Mouse (Mus musculus) R1 (cell line): ENCODE measurements at regions not wholly inside any gene's neighbourhood (a gene's known extent, or its start where the extent isn't known, plus 50 kb on each side); places are given as distances from the start of the nearest gene placed in this dataset.

ENCODE experiments used
- DNase-seq: peaks from one replicate; pipeline ENCODE4 v3.0.0-alpha.2; 2018; ENCODE audit warnings: low read depth, low spot score

- DNase-seq = peak; percentile 49
Measured at GRCm38 (mm10) chr7:70576112-70576910, 209.8 kb upstream of the Nr2f2 start.

DNA sequence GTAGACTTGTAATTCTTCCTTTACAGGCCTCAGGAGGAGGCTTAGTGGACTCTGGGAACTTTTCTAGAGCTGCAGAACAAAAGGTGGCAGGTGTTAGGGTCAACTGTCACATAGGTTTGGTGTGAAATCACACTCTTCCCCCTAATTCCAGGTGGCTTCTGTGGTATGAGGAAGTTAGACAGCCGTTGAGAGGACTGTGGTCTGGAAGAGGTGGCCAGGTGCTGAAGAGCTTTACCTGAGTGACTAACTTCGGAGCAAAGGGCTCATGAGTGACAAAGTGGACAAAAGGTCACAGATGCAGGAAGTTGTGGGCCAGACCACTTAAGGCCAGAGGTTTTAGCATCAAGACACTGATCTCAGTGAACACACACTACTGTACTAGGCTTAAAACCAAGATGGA lies 209.1 kb upstream of the Nr2f2 start:
- DNase-seq = no peak

- DNase-seq = no peak
Measured at GRCm38 (mm10) chr7:70574194-70574593, 207.7 kb upstream of the Nr2f2 start.

- DNase-seq = no peak
Measured at GRCm38 (mm10) chr7:70565034-70565433, 198.5 kb upstream of the Nr2f2 start.

DNA sequence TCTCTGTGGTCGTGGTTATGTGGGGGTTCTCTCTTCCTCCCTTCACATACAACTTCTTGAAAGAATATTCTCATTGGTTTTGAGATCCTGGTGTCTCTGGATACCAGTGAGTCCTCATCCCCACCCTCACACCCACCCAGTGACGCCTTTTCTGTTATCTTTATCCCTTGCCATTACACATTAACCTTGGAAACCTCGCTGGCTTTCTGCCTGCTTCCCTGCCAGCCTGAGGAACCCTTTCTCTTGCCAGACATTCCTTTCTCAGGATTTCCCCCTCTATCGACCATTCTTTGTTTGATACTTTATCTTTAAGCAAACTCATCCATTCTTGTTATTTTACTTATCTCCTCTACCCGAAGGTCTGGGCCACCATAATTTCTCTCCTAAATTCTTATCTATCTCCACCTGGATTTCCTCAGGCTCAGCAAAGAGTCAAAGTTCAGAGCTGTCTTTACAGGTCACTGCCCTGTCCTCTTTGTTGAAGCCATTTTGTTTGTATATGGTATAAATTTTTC lies 182.5 kb upstream of the Nr2f2 start:
- no peak for DNase-seq

DNA sequence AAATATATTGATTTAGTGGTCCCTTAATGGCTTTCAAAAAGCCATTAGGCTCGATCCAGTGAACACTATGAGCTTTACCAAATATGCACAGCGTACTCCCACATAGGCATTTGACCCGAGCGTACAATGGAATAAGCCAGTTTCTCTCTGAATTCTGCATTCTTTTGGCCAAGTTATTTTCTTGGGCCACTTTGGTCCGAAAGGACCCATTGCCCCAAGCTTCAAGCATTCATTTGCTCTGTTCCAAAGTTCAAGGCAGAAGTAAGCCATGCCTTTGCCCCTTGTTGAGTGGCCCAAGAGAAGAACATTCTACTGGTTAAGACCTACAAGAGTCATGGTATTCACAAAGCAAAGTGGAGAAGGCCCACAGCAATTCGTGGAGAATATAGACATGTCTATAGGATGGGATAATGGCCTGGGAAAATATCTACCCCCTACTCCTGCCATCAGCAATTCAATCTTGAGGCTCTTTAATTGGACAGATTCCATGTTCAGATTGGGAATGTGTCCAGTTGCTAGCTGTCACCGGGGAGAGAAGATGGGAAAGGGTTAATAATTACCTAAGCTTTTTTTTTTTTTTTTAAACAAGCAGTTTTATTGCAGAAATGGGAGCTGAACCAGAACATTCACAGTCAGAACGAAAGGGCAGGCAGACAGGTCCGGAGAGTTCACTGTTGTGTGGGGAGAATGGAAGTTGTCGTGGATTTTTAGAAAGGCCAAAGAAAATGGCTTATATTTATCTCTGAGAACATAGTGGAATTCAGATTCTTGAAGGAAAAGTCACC lies 175.5 kb upstream of the Nr2f2 start:
- no peak for DNase-seq

DNA sequence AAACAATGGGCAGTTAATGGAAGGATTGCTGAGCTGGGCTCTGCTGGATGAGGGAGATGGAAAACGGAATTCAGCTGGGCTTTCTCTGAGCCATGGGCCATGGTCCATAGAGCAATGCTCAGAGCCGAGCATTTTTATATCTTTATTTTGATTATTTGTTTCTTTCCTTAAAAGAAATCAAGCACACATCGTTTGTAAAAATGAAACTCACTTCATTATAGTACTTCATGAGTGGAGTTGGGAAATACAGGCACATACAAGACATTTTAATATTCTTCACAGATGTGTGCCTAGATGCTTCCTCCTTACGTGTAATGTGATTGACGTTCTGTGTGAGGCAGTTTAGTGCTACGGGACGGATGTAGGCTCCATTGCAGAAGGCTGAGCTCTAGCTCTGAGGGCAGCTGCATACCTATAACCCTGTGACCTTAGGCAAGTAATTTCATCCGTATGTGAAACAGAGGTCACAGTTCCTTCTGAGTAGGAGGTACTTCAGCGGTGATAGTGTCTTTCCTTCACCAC lies 172.6 kb upstream of the Nr2f2 start:
- no peak for DNase-seq

DNA sequence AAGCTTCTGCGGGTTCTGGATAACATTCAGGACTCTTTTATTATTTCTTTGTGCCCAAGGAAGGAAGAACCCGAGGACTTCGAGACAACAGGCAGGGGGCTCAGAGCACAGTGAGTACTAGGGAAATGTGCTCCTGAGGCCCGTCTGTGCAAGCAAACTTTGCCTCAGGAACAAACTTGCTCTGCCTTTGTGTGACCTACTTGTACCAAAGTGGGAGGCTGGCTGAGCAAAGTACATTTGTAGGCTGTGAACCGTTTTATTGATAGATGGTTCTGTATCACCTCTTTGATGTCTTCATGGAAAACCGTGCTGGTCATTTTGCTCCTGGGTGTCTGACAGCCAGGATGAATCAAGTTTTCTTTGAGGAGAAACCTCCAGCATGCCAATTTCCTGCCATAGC lies 169.5 kb upstream of the Nr2f2 start:
- no peak for DNase-seq

GRCm38 (mm10) chr7:70533552-70533951 lies 167.0 kb upstream of the Nr2f2 start:
- DNase-seq = no peak

- DNase-seq = no peak
Measured at GRCm38 (mm10) chr7:70527921-70528320, 161.4 kb upstream of the Nr2f2 start.

DNA sequence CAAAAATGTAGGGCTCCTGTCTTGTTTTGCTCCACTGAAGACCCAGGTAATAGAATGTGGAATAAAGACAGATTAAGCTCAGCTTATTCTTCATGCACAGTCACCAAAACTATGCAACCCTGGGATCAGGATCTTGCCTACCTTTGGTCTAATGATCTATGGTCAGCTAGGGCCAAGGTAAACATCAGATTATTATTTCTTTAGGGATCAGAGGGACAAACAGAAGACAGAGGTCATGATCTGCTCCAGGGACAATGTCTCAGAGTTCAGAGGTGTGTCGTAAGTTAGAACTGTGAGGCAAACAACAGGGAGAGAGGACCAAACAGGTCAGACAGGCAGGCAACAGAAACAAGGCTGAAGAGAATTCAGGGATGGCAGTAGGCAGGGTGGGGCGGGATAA lies 158.8 kb upstream of the Nr2f2 start:
- no peak for DNase-seq

DNA sequence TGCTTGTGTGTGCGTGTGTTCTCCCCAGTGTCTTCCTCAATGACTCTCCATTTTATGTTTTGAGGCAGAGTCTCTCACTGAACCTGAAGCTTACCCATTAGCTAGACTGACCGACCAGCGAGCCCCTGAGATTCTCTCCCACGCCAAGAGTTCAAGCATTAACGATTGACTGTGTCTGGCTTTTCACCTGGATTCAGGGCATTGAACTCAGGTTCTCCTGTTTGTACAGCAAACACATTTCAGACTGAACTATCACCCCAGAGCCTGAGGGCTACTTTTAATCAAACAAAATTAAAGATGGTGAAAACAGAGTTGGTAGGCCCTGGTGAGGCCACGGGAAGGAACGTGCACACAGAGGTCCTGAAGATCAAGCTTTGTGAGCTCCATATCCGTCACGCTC lies 158.2 kb upstream of the Nr2f2 start:
- DNase-seq = no peak

DNA sequence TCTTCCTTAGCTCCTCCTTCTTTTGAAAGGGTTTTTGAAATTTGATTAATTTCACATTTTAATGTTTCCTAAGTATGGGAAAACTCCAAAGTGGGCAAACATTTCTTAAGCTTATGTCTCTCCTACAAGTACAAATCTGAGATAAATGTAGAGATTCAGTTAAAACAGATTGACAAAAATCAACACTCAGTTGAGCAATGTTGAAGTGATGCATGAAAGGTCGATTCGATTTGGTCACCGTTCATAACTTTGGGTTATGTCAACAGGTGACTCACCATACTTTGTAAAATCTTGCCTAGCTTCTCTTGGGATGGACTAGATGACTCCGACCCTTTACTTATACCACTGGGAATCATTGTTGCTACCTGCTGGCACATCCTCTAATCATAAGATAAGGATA lies 157.7 kb upstream of the Nr2f2 start:
- no peak for DNase-seq

- DNase-seq = peak; percentile 74
Measured at GRCm38 (mm10) chr7:70516741-70517140, 150.2 kb upstream of the Nr2f2 start.

GRCm38 (mm10) chr7:70515341-70515851 lies 148.9 kb upstream of the Nr2f2 start:
- no peak for DNase-seq

DNA sequence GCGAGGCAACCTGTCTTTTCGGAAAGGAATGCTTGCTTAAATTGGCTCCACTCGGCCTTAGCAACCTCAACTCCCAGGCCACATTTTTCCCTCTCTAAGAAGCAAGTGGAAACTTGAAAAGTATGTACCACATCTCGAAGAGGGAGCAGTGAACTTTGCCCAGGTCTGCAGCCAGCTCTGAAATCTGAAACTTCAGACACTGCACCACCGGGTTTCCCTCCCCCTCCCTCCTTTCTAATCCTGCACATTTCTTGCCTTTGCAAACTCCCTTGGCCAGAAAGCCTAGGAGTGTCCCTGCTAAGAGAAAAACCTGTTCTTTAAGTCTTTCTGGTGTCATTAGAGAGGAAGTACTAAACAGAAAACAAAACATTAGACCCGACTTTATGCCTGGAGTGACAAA lies 148.1 kb upstream of the Nr2f2 start:
- DNase-seq = peak; percentile 25

- no peak for DNase-seq
Measured at GRCm38 (mm10) chr7:70512354-70512753, 145.8 kb upstream of the Nr2f2 start.

- no peak for DNase-seq
Measured at GRCm38 (mm10) chr7:70505671-70506181, 139.2 kb upstream of the Nr2f2 start.

GRCm38 (mm10) chr7:70501821-70502220 lies 135.3 kb upstream of the Nr2f2 start:
- DNase-seq = no peak

- DNase-seq = no peak
Measured at GRCm38 (mm10) chr7:70496541-70497154, 130.1 kb upstream of the Nr2f2 start.

DNA sequence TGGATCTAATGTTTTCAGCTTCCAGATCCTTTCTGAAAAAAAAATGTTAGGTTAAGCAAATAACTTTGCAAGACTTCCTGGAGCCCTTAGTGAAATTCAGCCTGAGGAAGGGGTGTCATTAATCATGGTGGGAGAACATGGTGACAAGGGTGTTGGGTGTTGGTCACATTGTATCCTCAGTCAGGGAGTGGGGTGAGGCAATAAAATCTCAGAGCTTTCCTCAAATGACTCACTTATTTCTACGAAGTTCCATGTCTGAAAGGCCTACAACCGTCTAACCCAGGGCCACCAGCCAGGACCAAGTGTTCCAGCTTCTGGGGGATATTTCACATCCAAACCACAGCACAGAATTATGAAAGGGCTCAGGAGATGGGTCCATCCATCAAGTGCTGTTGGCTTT lies 117.7 kb upstream of the Nr2f2 start:
- no peak for DNase-seq

- no peak for DNase-seq
Measured at GRCm38 (mm10) chr7:70483536-70483935, 117.0 kb upstream of the Nr2f2 start.
